Mouse (Mus musculus): ENCODE measurements around the gene Gtf2f2.

- TF ChIP-seq CTCF (IDR thresholded peaks at IDR 0.05; ENCODE audit: insufficient read depth, low read depth, low read length) (no peak), POLR2A (IDR thresholded peaks at IDR 0.05; ENCODE audit: insufficient read depth, low read depth, low read length) (no peak)
Observed at GRCm38 (mm10) chr14:75859619-75860018, 151.0 kb downstream of the Gtf2f2 start.

Data from olfactory bulb, adult 2 months (tissue).